Mouse (Mus musculus) embryonic facial prominence, embryonic 13.5 days (tissue): Measurements from ENCODE around the gene Calr. TPM values are rescaled to one million over a fixed set of nuclear protein-coding genes. Genes with fewer than 3 reads are reported as not detected.

Experiments
- ATAC-seq: fragments of 200-750 bp; cut with Nextera tagmentation; 2 replicates; pipeline ENCODE4 v1.8.0; 2017; ENCODE audit warnings: low read depth; ENCODE audit not compliant: insufficient number of reproducible peaks, insufficient read depth, low FRiP score, low TSS enrichment
- H3K27ac ChIP-seq: fragments of 300-500 bp; sonication (generic); 2 replicates; pipeline ENCODE4 v1.5.1; 2015; ENCODE audit warnings: moderate library complexity, mild to moderate bottlenecking, inconsistent platforms
- H3K27me3 ChIP-seq: fragments of 300-500 bp; sonication (generic); 2 replicates; pipeline ENCODE4 v1.6.1; 2015; ENCODE audit warnings: mild to moderate bottlenecking, inconsistent platforms
- H3K36me3 ChIP-seq: fragments of 300-500 bp; sonication (generic); 2 replicates; pipeline ENCODE4 v1.6.1; 2015; ENCODE audit warnings: mild to moderate bottlenecking, inconsistent platforms
- H3K4me1 ChIP-seq: fragments of 300-500 bp; sonication (generic); 2 replicates; pipeline ENCODE4 v1.6.1; 2015; ENCODE audit warnings: inconsistent platforms
- H3K4me2 ChIP-seq: fragments of 300-500 bp; sonication (generic); 2 replicates; pipeline ENCODE4 v1.6.1; 2015; ENCODE audit warnings: moderate library complexity, mild to moderate bottlenecking, inconsistent platforms
- H3K4me3 ChIP-seq: fragments of 300-500 bp; sonication (generic); 2 replicates; pipeline ENCODE4 v1.5.1; 2015; ENCODE audit warnings: mild to moderate bottlenecking, inconsistent platforms
- H3K9ac ChIP-seq: fragments of 300-500 bp; sonication (generic); 2 replicates; pipeline ENCODE4 v1.6.1; 2015; ENCODE audit warnings: mild to moderate bottlenecking, inconsistent platforms
- H3K9me3 ChIP-seq: fragments of 300-500 bp; sonication (generic); 2 replicates; pipeline ENCODE4 v1.6.1; 2016; ENCODE audit warnings: inconsistent platforms
- WGBS: fragments of 180-500 bp; shearing (Covaris S2); methylation state at CpG from one replicate; pipeline ENCODE4 v1.1.7; 2015; ENCODE audit warnings: mixed read lengths; 5-methylcytosine and 5-hydroxymethylcytosine counted together
- polyA plus RNA-seq: library from polyadenylated mRNA; unstranded; fragments of >200 nt; fragmentation: Nextera tagmentation; extraction: Ambion mirVana; gene quantifications from 2 replicates; pipeline ENCODE4 v1.2.1, GENCODE M21; 2015

The Calr gene
- 959 and 1,012 TPM in 2 replicates for polyA plus RNA-seq

- Histone ChIP-seq H3K9me3 (no peaks in the 10 kb centered on the region), H3K4me2 (peak within 1 kb of the TSS; percentile 84), H3K36me3 (peaks cover 37% of the 10 kb centered on the region), H3K4me3 (peak within 1 kb of the TSS; percentile 97), H3K27ac (peak within 1 kb of the TSS; percentile 88), H3K9ac (peak within 1 kb of the TSS; percentile 97), H3K27me3 (no peaks in the 10 kb centered on the region), H3K4me1 (peaks cover 42% of the 10 kb centered on the region)
- under 1% methylated on average over 55 of the region's 55 CpGs for WGBS
- peak; percentile 99 for ATAC-seq
These were observed at the start of gene Calr for GRCm38 (mm10) chr8:84846722-84847572. Gene Calr (minus strand): TSS chr8:84846934.

GRCm38 (mm10) chr8:84895963-84896362 is 49.2 kb upstream of the Calr start:
- 88% methylated on average over 5 of the region's 5 CpGs for WGBS
- peaks cover 8% of the 10 kb centered on the region for H3K36me3 ChIP-seq
- no peaks in the 10 kb centered on the region for H3K9me3 ChIP-seq
- H3K4me2 ChIP-seq, result no peak overlapping the region
- no peak overlapping the region for H3K4me3 ChIP-seq
- ATAC-seq, result no peak
- H3K27ac ChIP-seq, result no peak overlapping the region
- peaks cover 15% of the 10 kb centered on the region for H3K4me1 ChIP-seq
- no peaks in the 10 kb centered on the region for H3K27me3 ChIP-seq
- H3K9ac ChIP-seq, result no peak overlapping the region

- peak; percentile 94 for ATAC-seq
- Histone ChIP-seq H3K4me2 (peak within 1 kb of the TSS; percentile 86), H3K27ac (no peak within 1 kb of the TSS), H3K36me3 (peaks cover 25% of the 10 kb centered on the region), H3K4me3 (peak within 1 kb of the TSS; percentile 83), H3K27me3 (no peaks in the 10 kb centered on the region), H3K9me3 (no peaks in the 10 kb centered on the region), H3K4me1 (peaks cover 15% of the 10 kb centered on the region), H3K9ac (peak within 1 kb of the TSS; percentile 88)
- 0% methylated on average over 11 of the region's 11 CpGs for WGBS
These were observed 47.0 kb upstream of the Calr start, which contains the start of gene Gcdh for GRCm38 (mm10) chr8:84893709-84894134. Gene Gcdh (minus strand): TSS chr8:84893921.

- peaks cover 15% of the 10 kb centered on the region for H3K4me1 ChIP-seq
- peaks cover 31% of the 10 kb centered on the region for H3K36me3 ChIP-seq
- peak; percentile 10; the same call in 1 of the 2 replicates for ATAC-seq
- H3K27ac ChIP-seq, result no peak overlapping the region
- WGBS, result 10% methylated on average over 31 of the region's 31 CpGs
- H3K4me3 ChIP-seq, result peak overlapping the region; percentile 83
- H3K9me3 ChIP-seq, result no peaks in the 10 kb centered on the region
- H3K9ac ChIP-seq, result peak overlapping the region; percentile 88
- H3K27me3 ChIP-seq, result no peaks in the 10 kb centered on the region
- peak overlapping the region; percentile 86 for H3K4me2 ChIP-seq
These were observed 46.4 kb upstream of the Calr start for GRCm38 (mm10) chr8:84892993-84893708.

GRCm38 (mm10) chr8:84889141-84889540 is 42.4 kb upstream of the Calr start:
- Histone ChIP-seq H3K9ac (no peak overlapping the region), H3K4me2 (no peak overlapping the region), H3K27me3 (no peaks in the 10 kb centered on the region), H3K4me1 (peaks cover 10% of the 10 kb centered on the region), H3K36me3 (peaks cover 58% of the 10 kb centered on the region), H3K9me3 (no peaks in the 10 kb centered on the region), H3K4me3 (no peak overlapping the region), H3K27ac (no peak overlapping the region)
- WGBS, result 89% methylated on average over 1 of the region's 1 CpGs
- ATAC-seq, result no peak

GRCm38 (mm10) chr8:84888280-84888679 is 41.5 kb upstream of the Calr start:
- H3K9ac ChIP-seq, result no peak overlapping the region
- peaks cover 10% of the 10 kb centered on the region for H3K4me1 ChIP-seq
- no peak overlapping the region for H3K27ac ChIP-seq
- ATAC-seq, result no peak
- H3K36me3 ChIP-seq, result peaks cover 61% of the 10 kb centered on the region
- H3K27me3 ChIP-seq, result no peaks in the 10 kb centered on the region
- H3K4me2 ChIP-seq, result no peak overlapping the region
- H3K9me3 ChIP-seq, result no peaks in the 10 kb centered on the region
- WGBS, result 95% methylated on average over 3 of the region's 3 CpGs
- H3K4me3 ChIP-seq, result no peak overlapping the region

- H3K36me3 ChIP-seq, result peaks cover 43% of the 10 kb centered on the region
- no peak for ATAC-seq
- 85% methylated on average over 4 of the region's 4 CpGs for WGBS
These were observed 38.0 kb upstream of the Calr start for GRCm38 (mm10) chr8:84884728-84885127.

GRCm38 (mm10) chr8:84878915-84879314 is 32.2 kb upstream of the Calr start:
- no peaks in the 10 kb centered on the region for H3K4me1 ChIP-seq
- H3K27me3 ChIP-seq, result no peaks in the 10 kb centered on the region
- H3K4me2 ChIP-seq, result no peak overlapping the region
- H3K4me3 ChIP-seq, result no peak overlapping the region
- ATAC-seq, result no peak
- H3K36me3 ChIP-seq, result 0 out of 2 replicates have a peak, but pooled peaks cover 3% of the 10 kb centered on the region
- H3K9me3 ChIP-seq, result no peaks in the 10 kb centered on the region
- WGBS, result 92% methylated on average over 1 of the region's 1 CpGs
- no peak overlapping the region for H3K27ac ChIP-seq
- H3K9ac ChIP-seq, result no peak overlapping the region

More at GRCm38 (mm10) chr8:84884728-84885127, 38.0 kb upstream of the Calr start:
- Histone ChIP-seq H3K9ac (no peak overlapping the region), H3K9me3 (no peaks in the 10 kb centered on the region), H3K4me3 (no peak overlapping the region), H3K27me3 (no peaks in the 10 kb centered on the region), H3K27ac (no peak overlapping the region), H3K4me1 (no peaks in the 10 kb centered on the region), H3K4me2 (no peak overlapping the region)

GRCm38 (mm10) chr8:84877297-84878035 is 30.7 kb upstream of the Calr start:
- 78% methylated on average over 3 of the region's 3 CpGs for WGBS
- ATAC-seq, result no peak
- no peak overlapping the region for H3K4me2 ChIP-seq

GRCm38 (mm10) chr8:84874339-84874738 is 27.6 kb upstream of the Calr start:
- Histone ChIP-seq H3K9me3 (no peaks in the 10 kb centered on the region), H3K4me3 (no peak overlapping the region), H3K27me3 (no peaks in the 10 kb centered on the region), H3K9ac (no peak overlapping the region), H3K27ac (no peak overlapping the region), H3K36me3 (peaks cover 5% of the 10 kb centered on the region), H3K4me2 (no peak overlapping the region), H3K4me1 (peaks cover 16% of the 10 kb centered on the region)
- WGBS, result 93% methylated on average over 3 of the region's 3 CpGs
- ATAC-seq, result no peak

More at GRCm38 (mm10) chr8:84877297-84878035, 30.7 kb upstream of the Calr start:
- Histone ChIP-seq H3K4me1 (peaks cover 7% of the 10 kb centered on the region), H3K9ac (no peak overlapping the region), H3K27me3 (no peaks in the 10 kb centered on the region), H3K27ac (no peak overlapping the region), H3K36me3 (no peaks in the 10 kb centered on the region), H3K4me3 (no peak overlapping the region), H3K9me3 (no peaks in the 10 kb centered on the region)

- no peak for ATAC-seq
- Histone ChIP-seq H3K27me3 (no peaks in the 10 kb centered on the region), H3K9me3 (no peaks in the 10 kb centered on the region), H3K4me1 (peaks cover 16% of the 10 kb centered on the region), H3K27ac (no peak overlapping the region), H3K36me3 (peaks cover 18% of the 10 kb centered on the region), H3K9ac (peak overlapping the region; percentile 74), H3K4me2 (peak overlapping the region; percentile 96), H3K4me3 (peak overlapping the region; percentile 54)
- 62% methylated on average over 4 of the region's 4 CpGs for WGBS
These were observed 26.3 kb upstream of the Calr start for GRCm38 (mm10) chr8:84873016-84873415.
